Mouse (Mus musculus) T-helper 17 cell (primary cell): ENCODE measurements at regions not wholly inside any gene's neighbourhood (a gene's known extent, or its start where the extent isn't known, plus 50 kb on each side); places are given as distances from the start of the nearest gene placed in this dataset.

Experiments used
- in situ Hi-C, 2 experiments: fragments of 300-600 bp; cut with MboI, MseI; formaldehyde crosslinking; loops; 1 replicate in 1 of 2; 2 replicates in 1 of 2; pipeline ENCODE4 v1.15.1; 2025; ENCODE audit warnings: high pct_unique_total_duplicates in 2 of 2

GRCm38 (mm10) chr7:129441085-129441617 is 150.5 kb upstream of the Wdr11 start:
- in situ Hi-C loops = no loop called here

- in situ Hi-C loops = no loop called here
These were observed 122.2 kb upstream of the Wdr11 start for GRCm38 (mm10) chr7:129469496-129469895.

GRCm38 (mm10) chr7:129483736-129484135 is 107.9 kb upstream of the Wdr11 start:
- in situ Hi-C loops = loop anchor here in 1 of 2 experiments (10.0 kb wide), 1 partner anchor 701 kb away; no protein-coding TSS in a partner anchor

- in situ Hi-C loops = loop anchor here (10.0 to 25.0 kb wide), 2 partner anchors 642 to 645 kb away; no protein-coding TSS in a partner anchor
These were observed 84.8 kb upstream of the Wdr11 start for GRCm38 (mm10) chr7:129506894-129507293.

- in situ Hi-C loops = loop anchor here (10.0 to 25.0 kb wide), 2 partner anchors 645 to 647 kb away; no protein-coding TSS in a partner anchor
These were observed 82.0 kb upstream of the Wdr11 start for GRCm38 (mm10) chr7:129509631-129510132.

GRCm38 (mm10) chr7:129514619-129515018 is 77.0 kb upstream of the Wdr11 start:
- in situ Hi-C loops = loop anchor here in 1 of 2 experiments (25.0 kb wide), 1 partner anchor 652 kb away; no protein-coding TSS in a partner anchor

GRCm38 (mm10) chr7:129524369-129524915 is 67.2 kb upstream of the Wdr11 start:
- in situ Hi-C loops = loop anchor here in 1 of 2 experiments (25.0 kb wide), 1 partner anchor 662 kb away; no protein-coding TSS in a partner anchor

GRCm38 (mm10) chr7:129525985-129526384 is 65.7 kb upstream of the Wdr11 start:
- in situ Hi-C loops = no loop called here

- in situ Hi-C loops = no loop called here
These were observed 63.4 kb upstream of the Wdr11 start for GRCm38 (mm10) chr7:129528263-129528662.

- in situ Hi-C loops = no loop called here
These were observed 58.2 kb upstream of the Wdr11 start for GRCm38 (mm10) chr7:129533366-129533905.
